Mouse (Mus musculus) embryonic facial prominence, embryonic 15.5 days (tissue): Measurements from ENCODE around the gene Rln1. TPM values are rescaled to one million over a fixed set of nuclear protein-coding genes. Genes with fewer than 3 reads are reported as not detected.

Experiments used
- ATAC-seq: fragments of 200-750 bp; cut with Nextera tagmentation; 2 replicates; pipeline ENCODE4 v1.8.0; 2017; ENCODE audit warnings: low read depth, moderate TSS enrichment; ENCODE audit not compliant: insufficient number of reproducible peaks, low FRiP score, low TSS enrichment
- H3K27ac ChIP-seq: fragments of 300-500 bp; sonication (generic); replicated peaks from 2 replicates; pipeline ENCODE4 v1.5.1; 2015; ENCODE audit warnings: mild to moderate bottlenecking, inconsistent platforms
- H3K27me3 ChIP-seq: fragments of 300-500 bp; sonication (generic); 2 replicates; pipeline ENCODE4 v1.6.1; 2015; ENCODE audit warnings: inconsistent platforms
- H3K36me3 ChIP-seq: fragments of 300-500 bp; sonication (generic); 2 replicates; pipeline ENCODE4 v1.6.1; 2015; ENCODE audit warnings: mild to moderate bottlenecking, inconsistent platforms
- H3K4me1 ChIP-seq: fragments of 300-500 bp; sonication (generic); 2 replicates; pipeline ENCODE4 v1.6.1; 2015; ENCODE audit warnings: inconsistent platforms
- H3K4me2 ChIP-seq: fragments of 300-500 bp; sonication (generic); replicated peaks from 2 replicates; pipeline ENCODE4 v1.6.1; 2015; ENCODE audit warnings: mild to moderate bottlenecking, inconsistent platforms
- H3K4me3 ChIP-seq: fragments of 300-500 bp; sonication (generic); replicated peaks from 2 replicates; pipeline ENCODE4 v1.5.1; 2015; ENCODE audit warnings: mild to moderate bottlenecking, inconsistent platforms
- H3K9ac ChIP-seq: fragments of 300-500 bp; sonication (generic); 2 replicates; pipeline ENCODE4 v1.6.1; 2015; ENCODE audit warnings: inconsistent platforms
- H3K9me3 ChIP-seq: fragments of 300-500 bp; sonication (generic); replicated peaks from 2 replicates; pipeline ENCODE4 v1.6.1; 2016; ENCODE audit warnings: inconsistent platforms
- WGBS: fragments of 180-500 bp; shearing (Covaris S2); methylation state at CpG from one replicate; pipeline ENCODE4 v1.1.7; 2015; 5-methylcytosine and 5-hydroxymethylcytosine counted together
- polyA plus RNA-seq: library from polyadenylated mRNA; unstranded; fragments of >200 nt; fragmentation: Nextera tagmentation; extraction: Ambion mirVana; gene quantifications from 2 replicates; pipeline ENCODE4 v1.2.1, GENCODE M21; 2015

The Rln1 gene
- 0.16 and 0.39 TPM in 2 replicates for polyA plus RNA-seq

DNA sequence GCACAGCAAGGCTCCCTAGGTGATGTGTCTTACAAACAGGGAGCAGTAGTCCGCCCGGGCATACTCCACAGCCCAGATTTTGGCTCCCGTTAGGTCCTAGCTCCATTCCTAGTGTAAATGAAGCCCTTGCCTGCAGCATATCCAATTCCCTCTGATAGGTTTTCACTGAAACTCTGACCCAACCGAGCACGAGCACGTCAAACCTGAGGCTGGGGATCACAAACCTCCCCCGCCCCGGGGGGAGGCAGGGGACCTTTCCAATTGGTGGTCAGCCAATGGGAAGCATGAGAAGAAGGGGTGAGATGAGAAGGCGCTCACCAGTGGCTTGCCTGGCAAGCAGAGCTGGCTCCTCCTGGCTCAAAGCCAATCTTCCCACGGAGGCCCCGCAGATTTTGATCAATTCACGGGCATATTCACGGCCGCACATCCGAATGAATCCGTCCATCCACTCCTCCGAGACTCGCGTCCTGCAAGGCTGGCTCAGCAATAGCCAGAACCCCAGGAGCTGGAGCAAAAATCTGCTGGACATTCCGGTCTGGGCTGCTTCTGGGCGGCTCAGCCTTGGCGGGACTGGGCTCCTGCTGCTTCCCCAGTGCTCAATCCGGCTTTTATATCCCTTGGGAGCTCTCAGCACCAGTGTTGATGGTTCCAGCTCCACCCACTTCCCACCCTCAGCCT, at the start of gene Rln1:
Gene Rln1, minus strand, starts transcription at position 603 of the 678 bp plus-strand sequence.
- H3K4me3 ChIP-seq, result peak within 1 kb of the TSS; percentile 42
- H3K36me3 ChIP-seq, result no peaks in the 10 kb centered on the region
- H3K4me1 ChIP-seq, result peaks cover 9% of the 10 kb centered on the region
- no peak within 1 kb of the TSS for H3K27ac ChIP-seq
- peak within 1 kb of the TSS; percentile 28; the same call in 1 of the 2 replicates for H3K9ac ChIP-seq
- H3K4me2 ChIP-seq, result peak within 1 kb of the TSS; percentile 84
- no peaks in the 10 kb centered on the region for H3K9me3 ChIP-seq
- H3K27me3 ChIP-seq, result no peaks in the 10 kb centered on the region
- 2% methylated on average over 23 of the region's 23 CpGs for WGBS
- no peak; the same call in 1 of the 2 replicates for ATAC-seq

DNA sequence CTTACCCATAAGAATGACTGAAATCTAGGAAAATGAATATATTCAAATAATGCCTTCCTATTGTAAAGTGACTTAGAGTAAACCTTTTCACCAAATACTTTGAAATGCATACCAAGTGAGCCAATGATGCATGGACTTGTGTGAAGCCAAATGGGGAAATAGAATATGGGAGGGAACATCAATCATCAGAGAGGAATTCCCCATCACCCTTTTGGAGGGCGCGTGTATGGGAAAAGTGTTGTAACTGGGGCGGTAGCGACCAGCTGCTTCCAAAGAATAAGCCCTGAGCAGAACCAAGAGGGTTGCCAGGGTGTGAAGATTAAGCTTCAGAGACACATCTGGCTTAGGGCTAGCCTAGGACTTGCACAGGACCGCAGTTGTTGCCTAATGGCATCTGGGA, 48.9 kb upstream of the Rln1 start:
- no peak overlapping the region for H3K4me2 ChIP-seq
- no peak overlapping the region for H3K4me3 ChIP-seq
- no peak overlapping the region for H3K9ac ChIP-seq
- no peak overlapping the region for H3K27ac ChIP-seq
- ATAC-seq, result no peak
- H3K27me3 ChIP-seq, result no peaks in the 10 kb centered on the region
- no peaks in the 10 kb centered on the region for H3K36me3 ChIP-seq
- 91% methylated on average over 5 of the region's 5 CpGs for WGBS
- no peaks in the 10 kb centered on the region for H3K4me1 ChIP-seq
- no peaks in the 10 kb centered on the region for H3K9me3 ChIP-seq

- WGBS, result 85% methylated on average over 14 of the region's 14 CpGs
- Histone ChIP-seq H3K27ac (no peak overlapping the region), H3K4me3 (no peak overlapping the region), H3K4me2 (no peak overlapping the region), H3K9me3 (no peaks in the 10 kb centered on the region), H3K9ac (no peak overlapping the region), H3K27me3 (no peaks in the 10 kb centered on the region), H3K4me1 (no peaks in the 10 kb centered on the region), H3K36me3 (no peaks in the 10 kb centered on the region)
- ATAC-seq, result no peak
Measured at GRCm38 (mm10) chr19:29379839-29380603, 45.6 kb upstream of the Rln1 start.

- Histone ChIP-seq H3K27ac (no peak overlapping the region), H3K9ac (no peak overlapping the region), H3K27me3 (no peaks in the 10 kb centered on the region), H3K4me2 (no peak overlapping the region), H3K36me3 (no peaks in the 10 kb centered on the region), H3K9me3 (no peaks in the 10 kb centered on the region), H3K4me1 (peaks cover 7% of the 10 kb centered on the region), H3K4me3 (no peak overlapping the region)
- ATAC-seq, result no peak
- WGBS, result 80% methylated on average over 3 of the region's 3 CpGs
Measured at GRCm38 (mm10) chr19:29376382-29376781, 41.9 kb upstream of the Rln1 start.

GRCm38 (mm10) chr19:29374947-29375346, 40.5 kb upstream of the Rln1 start:
- Histone ChIP-seq H3K27me3 (no peaks in the 10 kb centered on the region), H3K9me3 (no peaks in the 10 kb centered on the region), H3K36me3 (no peaks in the 10 kb centered on the region), H3K27ac (no peak overlapping the region), H3K4me3 (no peak overlapping the region), H3K4me1 (peaks cover 7% of the 10 kb centered on the region), H3K9ac (no peak overlapping the region), H3K4me2 (no peak overlapping the region)
- 91% methylated on average over 9 of the region's 9 CpGs for WGBS
- no peak for ATAC-seq

DNA sequence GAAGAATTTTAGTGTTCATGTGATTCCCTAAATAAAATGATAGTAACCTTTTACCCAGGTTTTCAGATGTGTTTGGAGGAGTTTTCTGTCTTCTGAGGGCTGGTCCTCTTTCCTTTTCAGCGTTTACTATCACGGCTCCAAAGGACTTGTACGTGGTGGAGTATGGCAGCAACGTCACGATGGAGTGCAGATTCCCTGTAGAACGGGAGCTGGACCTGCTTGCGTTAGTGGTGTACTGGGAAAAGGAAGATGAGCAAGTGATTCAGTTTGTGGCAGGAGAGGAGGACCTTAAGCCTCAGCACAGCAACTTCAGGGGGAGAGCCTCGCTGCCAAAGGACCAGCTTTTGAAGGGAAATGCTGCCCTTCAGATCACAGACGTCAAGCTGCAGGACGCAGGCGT, 39.0 kb upstream of the Rln1 start:
- Histone ChIP-seq H3K4me2 (peak overlapping the region; percentile 25; the same call in 1 of the 2 replicates), H3K9me3 (no peaks in the 10 kb centered on the region), H3K27ac (no peak overlapping the region), H3K9ac (no peak overlapping the region), H3K27me3 (no peaks in the 10 kb centered on the region), H3K4me1 (peaks cover 7% of the 10 kb centered on the region), H3K36me3 (no peaks in the 10 kb centered on the region), H3K4me3 (no peak overlapping the region)
- no peak for ATAC-seq
- WGBS, result 43% methylated on average over 11 of the region's 11 CpGs

DNA sequence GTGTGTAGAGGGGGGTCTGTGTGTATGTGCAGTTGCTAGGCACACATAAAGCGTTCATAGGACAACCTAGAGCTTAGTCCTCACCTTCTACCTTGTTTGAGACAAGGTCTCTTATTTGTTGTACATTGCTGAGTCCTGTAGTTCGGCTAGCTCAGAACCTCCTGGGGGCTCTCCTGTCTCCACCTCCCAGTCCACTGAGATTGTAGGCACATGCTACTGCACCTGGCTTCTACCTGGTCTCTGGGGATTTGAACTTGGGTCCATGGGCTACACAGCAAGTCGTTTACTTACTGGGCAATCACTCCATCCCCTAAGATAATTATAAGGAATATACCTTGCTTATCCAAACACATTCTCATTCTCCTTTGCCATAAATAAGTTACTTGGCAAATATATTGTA, 38.2 kb upstream of the Rln1 start:
- Histone ChIP-seq H3K27ac (0 out of 2 replicates have a peak overlapping the region, but pooled peaks have one; percentile 31), H3K27me3 (no peaks in the 10 kb centered on the region), H3K9me3 (no peaks in the 10 kb centered on the region), H3K36me3 (no peaks in the 10 kb centered on the region), H3K4me3 (no peak overlapping the region), H3K4me2 (no peak overlapping the region), H3K9ac (no peak overlapping the region), H3K4me1 (peaks cover 7% of the 10 kb centered on the region)
- no peak for ATAC-seq
- WGBS, result 81% methylated on average over 3 of the region's 3 CpGs

GRCm38 (mm10) chr19:29372138-29372537, 37.7 kb upstream of the Rln1 start:
- Histone ChIP-seq H3K27ac (peak overlapping the region; percentile 31; the same call in 1 of the 2 replicates), H3K9ac (no peak overlapping the region), H3K4me2 (peak overlapping the region; percentile 23; the same call in 1 of the 2 replicates), H3K9me3 (no peaks in the 10 kb centered on the region), H3K4me1 (peaks cover 7% of the 10 kb centered on the region), H3K36me3 (no peaks in the 10 kb centered on the region), H3K4me3 (no peak overlapping the region), H3K27me3 (no peaks in the 10 kb centered on the region)
- 41% methylated on average over 4 of the region's 4 CpGs for WGBS
- no peak for ATAC-seq

GRCm38 (mm10) chr19:29371284-29372081, 37.0 kb upstream of the Rln1 start:
- ATAC-seq, result no peak
- H3K4me2 ChIP-seq, result peak overlapping the region; percentile 23; the same call in 1 of the 2 replicates
- H3K9me3 ChIP-seq, result no peaks in the 10 kb centered on the region
- no peak overlapping the region for H3K9ac ChIP-seq
- no peaks in the 10 kb centered on the region for H3K36me3 ChIP-seq
- H3K4me3 ChIP-seq, result no peak overlapping the region
- H3K27me3 ChIP-seq, result no peaks in the 10 kb centered on the region
- WGBS, result 79% methylated on average over 18 of the region's 18 CpGs
- H3K4me1 ChIP-seq, result peaks cover 10% of the 10 kb centered on the region
- H3K27ac ChIP-seq, result peak overlapping the region; percentile 31; the same call in 1 of the 2 replicates

GRCm38 (mm10) chr19:29370545-29371283, 36.2 kb upstream of the Rln1 start:
- 84% methylated on average over 7 of the region's 7 CpGs for WGBS

More at GRCm38 (mm10) chr19:29370545-29371283, 36.2 kb upstream of the Rln1 start:
- Histone ChIP-seq H3K27ac (no peak overlapping the region), H3K27me3 (no peaks in the 10 kb centered on the region), H3K4me2 (no peak overlapping the region), H3K9ac (no peak overlapping the region), H3K36me3 (no peaks in the 10 kb centered on the region), H3K4me3 (no peak overlapping the region), H3K4me1 (peaks cover 10% of the 10 kb centered on the region), H3K9me3 (no peaks in the 10 kb centered on the region)
- ATAC-seq, result no peak
